Mouse (Mus musculus) lung, postnatal 0 days (tissue): ENCODE results near the gene Sorcs1. TPM values are rescaled to one million over a fixed set of nuclear protein-coding genes. Genes with fewer than 3 reads are reported as not detected.

ENCODE experiments used
- ATAC-seq: fragments of 200-750 bp; cut with Nextera tagmentation; 2 replicates; pipeline ENCODE4 v1.8.0; 2017; ENCODE audit warnings: moderate library complexity
- DNase-seq: peaks from one replicate; pipeline ENCODE4 v3.0.0-alpha.2; 2016; ENCODE audit warnings: low spot score
- H3K27ac ChIP-seq: fragments of 300-500 bp; sonication (generic); 2 replicates; pipeline ENCODE4 v1.5.1; 2014; ENCODE audit warnings: antibody characterized with exemption, mild to moderate bottlenecking, low read length, mixed read lengths
- H3K27me3 ChIP-seq: fragments of 300-500 bp; sonication (generic); replicated peaks from 2 replicates; pipeline ENCODE4 v1.6.1; 2014; ENCODE audit warnings: low read length, mixed read lengths; ENCODE audit not compliant: insufficient read depth
- H3K36me3 ChIP-seq: fragments of 300-500 bp; sonication (generic); 2 replicates; pipeline ENCODE4 v1.6.1; 2014; ENCODE audit warnings: low read length, mixed read lengths; ENCODE audit not compliant: insufficient read depth
- H3K4me1 ChIP-seq: fragments of 300-500 bp; sonication (generic); 2 replicates; pipeline ENCODE4 v1.6.1; 2014; ENCODE audit warnings: antibody characterized with exemption, low read depth, low read length, mixed read lengths; ENCODE audit not compliant: insufficient read depth
- H3K4me2 ChIP-seq: fragments of 300-500 bp; sonication (generic); replicated peaks from 2 replicates; pipeline ENCODE4 v1.6.1; 2014; ENCODE audit warnings: low read depth, mild to moderate bottlenecking, low read length, moderate library complexity, mixed read lengths
- H3K4me3 ChIP-seq: fragments of 300-500 bp; sonication (generic); 2 replicates; pipeline ENCODE4 v1.5.1; 2014; ENCODE audit warnings: low read depth, low read length
- H3K9ac ChIP-seq: fragments of 300-500 bp; sonication (generic); replicated peaks from 2 replicates; pipeline ENCODE4 v1.6.1; 2014; ENCODE audit warnings: low read depth, mild to moderate bottlenecking
- H3K9me3 ChIP-seq: fragments of 300-500 bp; sonication (generic); 2 replicates; pipeline ENCODE4 v1.6.1; 2016; ENCODE audit warnings: low read length, mixed read lengths
- CTCF ChIP-seq: IDR thresholded peaks from 2 replicates; pipeline ENCODE4 v1.5.1; 2016; ENCODE audit warnings: antibody characterized with exemption, mild to moderate bottlenecking
- EP300 ChIP-seq: IDR thresholded peaks from 2 replicates; pipeline ENCODE4 v1.6.1; 2016; ENCODE audit warnings: antibody characterized with exemption, mild to moderate bottlenecking, control low read depth
- WGBS: fragments of 180-500 bp; shearing (Covaris S2); extraction: QIAGEN DNeasy Blood & Tissue Kit; methylation state at CpG from one replicate; pipeline ENCODE4 v1.1.7; 2014; 5-methylcytosine and 5-hydroxymethylcytosine counted together
- polyA plus RNA-seq: library from polyadenylated mRNA; unstranded; fragments of >200 nt; fragmentation: Nextera tagmentation; extraction: Ambion mirVana; gene quantifications from 2 replicates; pipeline ENCODE4 v1.2.1, GENCODE M21; 2015

Sorcs1 gene
- polyA plus RNA-seq, 1 experiment from 2014 or later, result 0.73 TPM

DNA sequence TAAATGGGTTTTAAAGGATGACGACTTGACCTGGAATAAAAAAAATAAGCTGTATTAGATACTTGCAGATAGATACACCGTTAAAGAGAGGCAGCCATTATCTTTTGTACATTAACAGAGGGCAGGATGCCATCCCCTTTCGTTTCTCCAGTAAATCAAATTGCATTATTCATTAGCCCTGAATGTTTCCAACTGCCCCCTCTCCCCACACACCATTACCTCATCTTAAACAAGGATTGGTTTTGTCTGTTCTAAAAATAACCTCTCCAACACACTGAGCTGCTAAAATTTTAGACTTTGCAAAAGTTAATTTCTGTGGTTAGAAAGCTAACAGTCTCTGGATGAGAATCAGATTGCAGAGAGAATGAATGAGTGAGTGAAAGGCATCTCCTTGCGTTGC, 156.5 kb downstream of the Sorcs1 start:
- Histone ChIP-seq H3K27ac (no peak overlapping the region), H3K9me3 (no peaks in the 10 kb centered on the region), H3K4me1 (no peaks in the 10 kb centered on the region), H3K36me3 (no peaks in the 10 kb centered on the region), H3K27me3 (no peaks in the 10 kb centered on the region), H3K4me3 (no peak overlapping the region), H3K9ac (no peak overlapping the region), H3K4me2 (no peak overlapping the region)
- ATAC-seq (no peak), DNase-seq (no peak)
- TF ChIP-seq CTCF (no peak), EP300 (no peak)
- WGBS, result 60% methylated on average over 4 of the region's 4 CpGs

DNA sequence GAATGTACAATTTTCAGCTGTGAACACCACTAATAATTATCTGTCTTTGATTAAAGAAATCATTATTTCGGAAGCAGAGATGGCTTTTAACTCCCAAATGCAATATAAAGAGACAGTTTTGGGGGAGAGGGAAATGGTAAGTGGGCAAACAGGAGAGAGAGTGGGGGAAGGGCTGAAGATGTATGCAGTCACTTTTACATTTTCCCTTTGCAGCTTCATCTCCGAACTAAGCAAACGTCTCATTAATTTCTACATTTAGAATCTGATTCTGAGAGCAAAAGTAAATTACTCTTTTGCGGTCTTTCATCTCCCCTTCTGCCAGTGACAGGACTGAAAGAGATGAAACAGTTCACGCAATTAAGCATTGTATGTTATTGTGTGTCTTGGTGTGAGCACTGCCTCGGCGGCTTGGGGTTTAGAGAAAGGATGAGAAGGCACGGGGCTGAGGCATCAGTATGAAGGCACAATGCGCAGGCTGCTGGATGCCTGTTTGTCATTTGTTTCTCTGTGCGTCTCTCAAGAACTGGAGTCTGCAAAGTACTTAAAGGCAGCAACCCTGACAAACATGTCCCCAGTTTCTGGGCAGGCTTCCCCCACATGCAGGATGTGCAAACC, 163.3 kb downstream of the Sorcs1 start:
- Histone ChIP-seq H3K9me3 (no peaks in the 10 kb centered on the region), H3K4me2 (no peak overlapping the region), H3K4me1 (no peaks in the 10 kb centered on the region), H3K27ac (no peak overlapping the region), H3K4me3 (no peak overlapping the region), H3K9ac (no peak overlapping the region), H3K27me3 (no peaks in the 10 kb centered on the region), H3K36me3 (no peaks in the 10 kb centered on the region)
- ATAC-seq (no peak), DNase-seq (no peak)
- TF ChIP-seq CTCF, result no peak
- TF ChIP-seq EP300, result no peak
- WGBS, result 58% methylated on average over 10 of the region's 10 CpGs

DNA sequence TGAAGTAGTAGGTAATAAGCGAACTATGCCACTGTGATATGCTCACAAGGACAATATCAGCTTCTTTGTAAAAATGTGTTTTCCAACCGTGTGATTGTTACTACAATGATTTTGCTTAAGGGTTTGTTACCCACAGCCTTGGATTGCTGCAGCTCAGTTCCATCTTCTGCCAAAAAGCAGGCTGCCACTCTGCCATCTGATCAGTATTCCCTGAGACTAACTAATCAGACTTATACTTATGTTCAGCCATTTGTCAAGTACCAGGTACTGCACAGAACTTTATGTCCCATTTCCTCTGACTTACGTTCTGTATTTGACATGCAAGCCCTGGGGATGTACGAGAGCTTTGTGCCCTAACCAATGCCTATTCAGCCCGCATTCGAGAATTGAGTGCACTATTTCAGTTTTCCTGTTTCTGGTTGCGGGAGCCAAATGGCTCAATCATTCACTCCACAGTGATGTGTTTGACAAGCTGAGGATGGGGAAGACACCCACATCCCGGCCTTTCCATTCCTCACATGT, 164.1 kb downstream of the Sorcs1 start:
- H3K9me3 ChIP-seq, result no peaks in the 10 kb centered on the region
- H3K36me3 ChIP-seq, result no peaks in the 10 kb centered on the region
- no peak for DNase-seq
- no peak overlapping the region for H3K27ac ChIP-seq
- H3K4me2 ChIP-seq, result no peak overlapping the region
- 53% methylated on average over 8 of the region's 8 CpGs for whole genome bisulfite sequencing
- ATAC-seq, result no peak
- H3K9ac ChIP-seq, result no peak overlapping the region
- H3K4me3 ChIP-seq, result no peak overlapping the region
- H3K4me1 ChIP-seq, result no peaks in the 10 kb centered on the region
- TF ChIP-seq CTCF, result no peak
- no peak for TF ChIP-seq EP300
- H3K27me3 ChIP-seq, result no peaks in the 10 kb centered on the region

DNA sequence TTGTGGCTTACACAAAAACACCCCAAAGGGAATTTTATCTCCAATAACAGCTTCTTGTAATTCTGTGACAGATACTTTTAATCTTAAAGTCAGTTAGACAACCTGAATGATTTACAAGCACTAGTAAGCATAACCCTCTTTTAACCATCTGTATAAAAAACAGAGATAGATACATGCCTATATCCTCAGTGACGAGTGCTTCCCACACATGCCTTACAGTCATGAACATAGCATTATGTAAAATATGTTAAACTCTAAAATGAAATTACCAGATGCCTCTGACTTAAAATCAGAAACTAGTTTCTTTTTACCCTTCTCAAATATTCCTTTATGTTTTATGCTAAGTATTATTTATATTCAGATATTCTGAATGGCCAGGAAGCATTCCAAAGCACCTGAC, 175.6 kb downstream of the Sorcs1 start:
- no peak for DNase-seq
- H3K9me3 ChIP-seq, result no peaks in the 10 kb centered on the region
- WGBS, result 83% methylated on average over 1 of the region's 1 CpGs
- H3K27me3 ChIP-seq, result no peaks in the 10 kb centered on the region
- no peak overlapping the region for H3K9ac ChIP-seq
- no peak overlapping the region for H3K4me2 ChIP-seq
- no peaks in the 10 kb centered on the region for H3K4me1 ChIP-seq
- ATAC-seq, result no peak
- H3K4me3 ChIP-seq, result no peak overlapping the region
- H3K36me3 ChIP-seq, result no peaks in the 10 kb centered on the region
- H3K27ac ChIP-seq, result no peak overlapping the region
- no peak for TF ChIP-seq EP300
- no peak for TF ChIP-seq CTCF

DNA sequence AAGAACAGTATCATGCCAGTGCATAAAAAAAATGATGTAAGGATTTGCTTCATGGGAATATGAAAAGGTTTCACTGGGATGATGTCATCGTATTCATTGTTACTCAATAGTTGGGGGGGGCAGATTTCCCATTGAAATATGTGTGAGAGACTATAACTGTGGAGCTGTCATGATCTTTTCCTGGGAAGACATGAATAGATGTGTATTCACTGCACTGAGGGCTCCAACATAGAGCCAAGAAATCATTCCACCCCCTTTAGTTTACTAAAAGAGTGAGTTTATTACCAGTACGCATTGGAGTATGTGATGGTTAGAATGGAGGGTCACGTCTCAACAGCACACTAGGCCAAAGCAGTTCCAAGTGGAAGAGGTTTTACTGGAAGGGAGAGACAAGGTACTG, 187.3 kb downstream of the Sorcs1 start:
- ATAC-seq (no peak), DNase-seq (no peak)
- 86% methylated on average over 3 of the region's 3 CpGs for WGBS
- TF ChIP-seq CTCF (no peak), EP300 (no peak)
- Histone ChIP-seq H3K36me3 (no peaks in the 10 kb centered on the region), H3K9me3 (no peaks in the 10 kb centered on the region), H3K4me3 (no peak overlapping the region), H3K9ac (no peak overlapping the region), H3K27ac (no peak overlapping the region), H3K4me1 (no peaks in the 10 kb centered on the region), H3K4me2 (no peak overlapping the region), H3K27me3 (no peaks in the 10 kb centered on the region)

- Histone ChIP-seq H3K36me3 (no peaks in the 10 kb centered on the region), H3K4me3 (no peak overlapping the region), H3K9me3 (no peaks in the 10 kb centered on the region), H3K27me3 (no peaks in the 10 kb centered on the region), H3K4me1 (no peaks in the 10 kb centered on the region), H3K27ac (no peak overlapping the region), H3K9ac (no peak overlapping the region), H3K4me2 (no peak overlapping the region)
- DNase-seq (no peak), ATAC-seq (no peak)
- TF ChIP-seq CTCF, result no peak
- no peak for TF ChIP-seq EP300
- 64% methylated on average over 2 of the region's 2 CpGs for WGBS
Observed at GRCm38 (mm10) chr19:50490721-50491120, 187.7 kb downstream of the Sorcs1 start.

- H3K4me3 ChIP-seq, result no peak overlapping the region
- no peak overlapping the region for H3K4me2 ChIP-seq
- TF ChIP-seq EP300 (no peak), CTCF (no peak)
- no peaks in the 10 kb centered on the region for H3K36me3 ChIP-seq
- WGBS, result 62% methylated on average over 3 of the region's 3 CpGs
- DNase-seq (no peak), ATAC-seq (no peak)
- H3K4me1 ChIP-seq, result no peaks in the 10 kb centered on the region
- no peaks in the 10 kb centered on the region for H3K27me3 ChIP-seq
- no peak overlapping the region for H3K9ac ChIP-seq
- no peaks in the 10 kb centered on the region for H3K9me3 ChIP-seq
- H3K27ac ChIP-seq, result no peak overlapping the region
Observed at GRCm38 (mm10) chr19:50489786-50490185, 188.7 kb downstream of the Sorcs1 start.
